Mouse (Mus musculus): ENCODE data around the gene Myh7b.

The Myh7b gene

GRCm38 (mm10) chr2:155634562-155634961 is 23.6 kb downstream of the Myh7b start:
- DNase-seq (ENCODE audit: low read depth, low spot score), result no peak
- Histone ChIP-seq H3K27me3 (ENCODE audit: control insufficient read depth, insufficient read depth, low read length, poor library complexity, severe bottlenecking) (no peaks in the 10 kb centered on the region), H3K36me3 (ENCODE audit: control insufficient read depth, insufficient read depth, low read length, poor library complexity, severe bottlenecking) (peaks cover 3% of the 10 kb centered on the region)

GRCm38 (mm10) chr2:155635961-155636360 is 24.9 kb downstream of the Myh7b start:
- H3K27me3 ChIP-seq (ENCODE audit: control insufficient read depth, insufficient read depth, low read length, poor library complexity, severe bottlenecking), result no peaks in the 10 kb centered on the region
- DNase-seq (ENCODE audit: low read depth, low spot score), result no peak
- H3K36me3 ChIP-seq (ENCODE audit: control insufficient read depth, insufficient read depth, low read length, poor library complexity, severe bottlenecking), result peaks cover 5% of the 10 kb centered on the region

GRCm38 (mm10) chr2:155636881-155637280 is 25.9 kb downstream of the Myh7b start:
- no peaks in the 10 kb centered on the region for H3K27me3 ChIP-seq (ENCODE audit: control insufficient read depth, insufficient read depth, low read length, poor library complexity, severe bottlenecking)
- peaks cover 5% of the 10 kb centered on the region for H3K36me3 ChIP-seq (ENCODE audit: control insufficient read depth, insufficient read depth, low read length, poor library complexity, severe bottlenecking)
- no peak for DNase-seq (ENCODE audit: low read depth, low spot score)

GRCm38 (mm10) chr2:155637411-155637810 is 26.4 kb downstream of the Myh7b start:
- no peak for DNase-seq (ENCODE audit: low read depth, low spot score)
- H3K27me3 ChIP-seq (ENCODE audit: control insufficient read depth, insufficient read depth, low read length, poor library complexity, severe bottlenecking), result no peaks in the 10 kb centered on the region
- H3K36me3 ChIP-seq (ENCODE audit: control insufficient read depth, insufficient read depth, low read length, poor library complexity, severe bottlenecking), result peaks cover 5% of the 10 kb centered on the region

- no peaks in the 10 kb centered on the region for H3K27me3 ChIP-seq (ENCODE audit: control insufficient read depth, insufficient read depth, low read length, poor library complexity, severe bottlenecking)
- H3K36me3 ChIP-seq (ENCODE audit: control insufficient read depth, insufficient read depth, low read length, poor library complexity, severe bottlenecking), result peaks cover 16% of the 10 kb centered on the region
- no peak for DNase-seq (ENCODE audit: low read depth, low spot score)
Measured at GRCm38 (mm10) chr2:155640656-155641055, 29.6 kb downstream of the Myh7b start.

- H3K27me3 ChIP-seq (ENCODE audit: control insufficient read depth, insufficient read depth, low read length, poor library complexity, severe bottlenecking), result no peaks in the 10 kb centered on the region
- no peak for DNase-seq (ENCODE audit: low read depth, low spot score)
- H3K36me3 ChIP-seq (ENCODE audit: control insufficient read depth, insufficient read depth, low read length, poor library complexity, severe bottlenecking), result peaks cover 22% of the 10 kb centered on the region
Measured at GRCm38 (mm10) chr2:155641540-155642472, 30.8 kb downstream of the Myh7b start.

- DNase-seq (ENCODE audit: low read depth, low spot score), result no peak
- no peaks in the 10 kb centered on the region for H3K27me3 ChIP-seq (ENCODE audit: control insufficient read depth, insufficient read depth, low read length, poor library complexity, severe bottlenecking)
- peaks cover 31% of the 10 kb centered on the region for H3K36me3 ChIP-seq (ENCODE audit: control insufficient read depth, insufficient read depth, low read length, poor library complexity, severe bottlenecking)
Measured at GRCm38 (mm10) chr2:155645746-155646145, 34.7 kb downstream of the Myh7b start.

GRCm38 (mm10) chr2:155652618-155653017 is 41.6 kb downstream of the Myh7b start:
- Histone ChIP-seq H3K27me3 (ENCODE audit: control insufficient read depth, insufficient read depth, low read length, poor library complexity, severe bottlenecking) (no peaks in the 10 kb centered on the region), H3K36me3 (ENCODE audit: control insufficient read depth, insufficient read depth, low read length, poor library complexity, severe bottlenecking) (peaks cover 25% of the 10 kb centered on the region)
- no peak for DNase-seq (ENCODE audit: low read depth, low spot score)

- Histone ChIP-seq H3K27me3 (ENCODE audit: control insufficient read depth, insufficient read depth, low read length, poor library complexity, severe bottlenecking) (no peaks in the 10 kb centered on the region), H3K36me3 (ENCODE audit: control insufficient read depth, insufficient read depth, low read length, poor library complexity, severe bottlenecking) (peaks cover 19% of the 10 kb centered on the region)
- no peak for DNase-seq (ENCODE audit: low read depth, low spot score)
Measured at GRCm38 (mm10) chr2:155655759-155656372, 44.9 kb downstream of the Myh7b start.

- Histone ChIP-seq H3K27me3 (ENCODE audit: control insufficient read depth, insufficient read depth, low read length, poor library complexity, severe bottlenecking) (no peaks in the 10 kb centered on the region), H3K36me3 (ENCODE audit: control insufficient read depth, insufficient read depth, low read length, poor library complexity, severe bottlenecking) (peaks cover 25% of the 10 kb centered on the region)
- no peak for DNase-seq (ENCODE audit: low read depth, low spot score)
Measured at GRCm38 (mm10) chr2:155662390-155662789, 51.4 kb downstream of the Myh7b start.

GRCm38 (mm10) chr2:155663097-155663496 is 52.1 kb downstream of the Myh7b start:
- Histone ChIP-seq H3K27me3 (ENCODE audit: control insufficient read depth, insufficient read depth, low read length, poor library complexity, severe bottlenecking) (no peaks in the 10 kb centered on the region), H3K36me3 (ENCODE audit: control insufficient read depth, insufficient read depth, low read length, poor library complexity, severe bottlenecking) (peaks cover 25% of the 10 kb centered on the region)
- DNase-seq (ENCODE audit: low read depth, low spot score), result peak; percentile 78

- no peak for DNase-seq (ENCODE audit: low read depth, low spot score)
- peaks cover 21% of the 10 kb centered on the region for H3K36me3 ChIP-seq (ENCODE audit: control insufficient read depth, insufficient read depth, low read length, poor library complexity, severe bottlenecking)
Measured at GRCm38 (mm10) chr2:155663910-155664460, 53.0 kb downstream of the Myh7b start.

GRCm38 (mm10) chr2:155667881-155668280 is 56.9 kb downstream of the Myh7b start:
- DNase-seq (ENCODE audit: low read depth, low spot score), result no peak

More at GRCm38 (mm10) chr2:155663910-155664460, 53.0 kb downstream of the Myh7b start:
- H3K27me3 ChIP-seq (ENCODE audit: control insufficient read depth, insufficient read depth, low read length, poor library complexity, severe bottlenecking), result no peaks in the 10 kb centered on the region

GRCm38 (mm10) chr2:155668461-155668860 is 57.4 kb downstream of the Myh7b start:
- peak; percentile 68 for DNase-seq (ENCODE audit: low read depth, low spot score)
- H3K27me3 ChIP-seq (ENCODE audit: control insufficient read depth, insufficient read depth, low read length, poor library complexity, severe bottlenecking), result no peaks in the 10 kb centered on the region
- peaks cover 24% of the 10 kb centered on the region for H3K36me3 ChIP-seq (ENCODE audit: control insufficient read depth, insufficient read depth, low read length, poor library complexity, severe bottlenecking)

More at GRCm38 (mm10) chr2:155667881-155668280, 56.9 kb downstream of the Myh7b start:
- no peaks in the 10 kb centered on the region for H3K27me3 ChIP-seq (ENCODE audit: control insufficient read depth, insufficient read depth, low read length, poor library complexity, severe bottlenecking)
- H3K36me3 ChIP-seq (ENCODE audit: control insufficient read depth, insufficient read depth, low read length, poor library complexity, severe bottlenecking), result peaks cover 24% of the 10 kb centered on the region

- Histone ChIP-seq H3K27me3 (ENCODE audit: control insufficient read depth, insufficient read depth, low read length, poor library complexity, severe bottlenecking) (no peaks in the 10 kb centered on the region), H3K36me3 (ENCODE audit: control insufficient read depth, insufficient read depth, low read length, poor library complexity, severe bottlenecking) (peaks cover 14% of the 10 kb centered on the region)
- no peak for DNase-seq (ENCODE audit: low read depth, low spot score)
Measured at GRCm38 (mm10) chr2:155671236-155671635, 60.2 kb downstream of the Myh7b start.

All from splenic B cell, adult 2 months (primary cell).